Mouse (Mus musculus): Measurements from ENCODE around the gene Cul4b.
"Not testable (repeated sequence)": the region's sequence is repeated elsewhere in the genome, so short reads cannot be mapped to it uniquely, and the experiment has no call there.

Gene Cul4b

GRCm38 (mm10) chrX:38566521-38567205 is 9.3 kb downstream of the Cul4b start:
- TF ChIP-seq POU5F1 (IDR thresholded peaks at IDR 0.05; ENCODE audit: borderline replicate concordance, low read length) (no peak), CTCF (conservative IDR thresholded peaks at IDR 0.05; ENCODE audit: low read length) (no peak), NANOG (IDR thresholded peaks at IDR 0.05; ENCODE audit: borderline replicate concordance, low read length) (no peak)
- no peaks in the 10 kb centered on the region for H3K9me3 ChIP-seq (ENCODE audit: low read length)
- H3K4me3 ChIP-seq (replicated peaks; ENCODE audit: low read length), result peak overlapping the region; percentile 74
- H3K4me1 ChIP-seq (replicated peaks; ENCODE audit: low read depth, low read length), result peaks cover 10% of the 10 kb centered on the region
- no peaks in the 10 kb centered on the region for H3K27me3 ChIP-seq (ENCODE audit: insufficient read depth, low read length)
- H3K36me3 ChIP-seq (ENCODE audit: insufficient read depth, low read length), result peaks cover 49% of the 10 kb centered on the region

GRCm38 (mm10) chrX:38565176-38565542 is 10.8 kb downstream of the Cul4b start:
- no peaks in the 10 kb centered on the region for H3K27me3 ChIP-seq (ENCODE audit: insufficient read depth, low read length)
- H3K4me1 ChIP-seq (replicated peaks; ENCODE audit: low read depth, low read length), result peaks cover 17% of the 10 kb centered on the region
- TF ChIP-seq POU5F1 (IDR thresholded peaks at IDR 0.05; ENCODE audit: borderline replicate concordance, low read length), result no peak
- no peak for TF ChIP-seq CTCF (conservative IDR thresholded peaks at IDR 0.05; ENCODE audit: low read length)
- no peak for TF ChIP-seq NANOG (IDR thresholded peaks at IDR 0.05; ENCODE audit: borderline replicate concordance, low read length)
- peak overlapping the region; percentile 74 for H3K4me3 ChIP-seq (replicated peaks; ENCODE audit: low read length)
- peaks cover 48% of the 10 kb centered on the region for H3K36me3 ChIP-seq (ENCODE audit: insufficient read depth, low read length)
- no peaks in the 10 kb centered on the region for H3K9me3 ChIP-seq (ENCODE audit: low read length)

- TF ChIP-seq NANOG (IDR thresholded peaks at IDR 0.05; ENCODE audit: borderline replicate concordance, low read length) (no peak), POU5F1 (IDR thresholded peaks at IDR 0.05; ENCODE audit: borderline replicate concordance, low read length) (no peak), CTCF (conservative IDR thresholded peaks at IDR 0.05; ENCODE audit: low read length) (no peak)
- Histone ChIP-seq H3K4me1 (replicated peaks; ENCODE audit: low read depth, low read length) (peaks cover 17% of the 10 kb centered on the region; the same call in 1 of the 2 replicates), H3K36me3 (ENCODE audit: insufficient read depth, low read length) (peaks cover 48% of the 10 kb centered on the region), H3K27me3 (ENCODE audit: insufficient read depth, low read length) (no peaks in the 10 kb centered on the region), H3K9me3 (ENCODE audit: low read length) (no peaks in the 10 kb centered on the region), H3K4me3 (replicated peaks; ENCODE audit: low read length) (peak overlapping the region; percentile 79)
Measured at GRCm38 (mm10) chrX:38564542-38565175, 11.3 kb downstream of the Cul4b start.

GRCm38 (mm10) chrX:38563941-38564541 is 12.0 kb downstream of the Cul4b start:
- Histone ChIP-seq H3K36me3 (ENCODE audit: insufficient read depth, low read length) (peaks cover 49% of the 10 kb centered on the region), H3K27me3 (ENCODE audit: insufficient read depth, low read length) (no peaks in the 10 kb centered on the region), H3K4me1 (replicated peaks; ENCODE audit: low read depth, low read length) (peaks cover 17% of the 10 kb centered on the region; the same call in 1 of the 2 replicates), H3K9me3 (ENCODE audit: low read length) (no peaks in the 10 kb centered on the region), H3K4me3 (replicated peaks; ENCODE audit: low read length) (peak overlapping the region; percentile 79)
- TF ChIP-seq POU5F1 (IDR thresholded peaks at IDR 0.05; ENCODE audit: borderline replicate concordance, low read length) (no peak), CTCF (conservative IDR thresholded peaks at IDR 0.05; ENCODE audit: low read length) (no peak), NANOG (IDR thresholded peaks at IDR 0.05; ENCODE audit: borderline replicate concordance, low read length) (no peak)

GRCm38 (mm10) chrX:38553255-38553654 is 22.7 kb downstream of the Cul4b start:
- no peak for TF ChIP-seq POU5F1 (IDR thresholded peaks at IDR 0.05; ENCODE audit: borderline replicate concordance, low read length)
- no peak for TF ChIP-seq CTCF (conservative IDR thresholded peaks at IDR 0.05; ENCODE audit: low read length)
- TF ChIP-seq NANOG (IDR thresholded peaks at IDR 0.05; ENCODE audit: borderline replicate concordance, low read length), result no peak

GRCm38 (mm10) chrX:38514556-38514955 is 61.4 kb downstream of the Cul4b start:
- Histone ChIP-seq H3K4me1 (replicated peaks; ENCODE audit: low read depth, low read length) (no peaks in the 10 kb centered on the region), H3K4me3 (replicated peaks; ENCODE audit: low read length) (no peak overlapping the region), H3K36me3 (ENCODE audit: insufficient read depth, low read length) (no peaks in the 10 kb centered on the region), H3K9me3 (ENCODE audit: low read length) (no peaks in the 10 kb centered on the region), H3K27me3 (ENCODE audit: insufficient read depth, low read length) (no peaks in the 10 kb centered on the region)
- TF ChIP-seq CTCF (conservative IDR thresholded peaks at IDR 0.05; ENCODE audit: low read length), result peak; percentile 44
- no peak for TF ChIP-seq POU5F1 (IDR thresholded peaks at IDR 0.05; ENCODE audit: borderline replicate concordance, low read length)
- TF ChIP-seq NANOG (IDR thresholded peaks at IDR 0.05; ENCODE audit: borderline replicate concordance, low read length), result no peak

More at GRCm38 (mm10) chrX:38553255-38553654, 22.7 kb downstream of the Cul4b start:
- Histone ChIP-seq H3K36me3 (ENCODE audit: insufficient read depth, low read length) (peaks cover 89% of the 10 kb centered on the region), H3K4me3 (replicated peaks; ENCODE audit: low read length) (no peak overlapping the region), H3K27me3 (ENCODE audit: insufficient read depth, low read length) (no peaks in the 10 kb centered on the region), H3K9me3 (ENCODE audit: low read length) (no peaks in the 10 kb centered on the region), H3K4me1 (replicated peaks; ENCODE audit: low read depth, low read length) (no peaks in the 10 kb centered on the region)

- TF ChIP-seq POU5F1 (IDR thresholded peaks at IDR 0.05; ENCODE audit: borderline replicate concordance, low read length), result no peak
- TF ChIP-seq NANOG (IDR thresholded peaks at IDR 0.05; ENCODE audit: borderline replicate concordance, low read length), result no peak
- TF ChIP-seq CTCF (conservative IDR thresholded peaks at IDR 0.05; ENCODE audit: low read length), result no peak
- H3K27me3 ChIP-seq (ENCODE audit: insufficient read depth, low read length), result peaks cover 4% of the 10 kb centered on the region; the same call in 1 of the 2 replicates
- peak overlapping the region; percentile 67 for H3K4me3 ChIP-seq (replicated peaks; ENCODE audit: low read length)
- no peaks in the 10 kb centered on the region for H3K9me3 ChIP-seq (ENCODE audit: low read length)
- H3K36me3 ChIP-seq (ENCODE audit: insufficient read depth, low read length), result no peaks in the 10 kb centered on the region
- peaks cover 3% of the 10 kb centered on the region; the same call in 1 of the 2 replicates for H3K4me1 ChIP-seq (replicated peaks; ENCODE audit: low read depth, low read length)
Measured at GRCm38 (mm10) chrX:38504846-38505245, 71.2 kb downstream of the Cul4b start.

- not testable (repeated sequence) for H3K27me3 ChIP-seq (ENCODE audit: insufficient read depth, low read length); H3K36me3 ChIP-seq (ENCODE audit: insufficient read depth, low read length); H3K4me3 ChIP-seq (replicated peaks; ENCODE audit: low read length); H3K4me1 ChIP-seq (replicated peaks; ENCODE audit: low read depth, low read length); H3K9me3 ChIP-seq (ENCODE audit: low read length)
- peak; percentile 48 for TF ChIP-seq CTCF (conservative IDR thresholded peaks at IDR 0.05; ENCODE audit: low read length)
Measured at GRCm38 (mm10) chrX:38502182-38502581, 73.8 kb downstream of the Cul4b start.

GRCm38 (mm10) chrX:38485464-38485863 is 90.5 kb downstream of the Cul4b start:
- not testable (repeated sequence) for H3K9me3 ChIP-seq (ENCODE audit: low read length); H3K4me3 ChIP-seq (replicated peaks; ENCODE audit: low read length); H3K27me3 ChIP-seq (ENCODE audit: insufficient read depth, low read length); H3K36me3 ChIP-seq (ENCODE audit: insufficient read depth, low read length); H3K4me1 ChIP-seq (replicated peaks; ENCODE audit: low read depth, low read length)

All from E14TG2a.4 (cell line).